Mouse (Mus musculus): ENCODE data around the gene Micall1. TPM values are rescaled to one million over a fixed set of nuclear protein-coding genes. Genes with fewer than 3 reads are reported as not detected.
A peak's percentile ranks its signal among the peaks of the same experiment; 100 is the strongest.

Micall1 gene
- total and polyA plus RNA-seq, 3 experiments: 1.7 to 8.9 (median 6.7) TPM

- TF ChIP-seq MAFK (IDR thresholded peaks at IDR 0.05; ENCODE audit: insufficient replicate concordance, low read length) (no peak), NELFE (IDR thresholded peaks at IDR 0.05; ENCODE audit: low read depth, low read length) (no peak; the same call in 1 of the 2 replicates), RCOR1 (conservative IDR thresholded peaks at IDR 0.05; ENCODE audit: low read depth, low read length) (no peak), SIN3A (IDR thresholded peaks at IDR 0.05; ENCODE audit: low read length) (no peak), ELF1 (IDR thresholded peaks at IDR 0.05; ENCODE audit: low read depth, low read length) (no peak; the same call in 1 of the 2 replicates), ZKSCAN1 (IDR thresholded peaks at IDR 0.05; ENCODE audit: borderline replicate concordance, low read depth, low read length) (no peak), SMC3 (IDR thresholded peaks at IDR 0.05; ENCODE audit: low read depth, low read length) (no peak), POLR2A (IDR thresholded peaks at IDR 0.05; ENCODE audit: low read depth, low read length) (peak; percentile 44; the same call in 1 of the 2 replicates), EP300 (IDR thresholded peaks at IDR 0.05; ENCODE audit: low read length) (no peak), BHLHE40 (IDR thresholded peaks at IDR 0.05; ENCODE audit: low read depth, low read length) (0 out of 2 replicates have a peak, but pooled peaks have one; percentile 7), GABPA (IDR thresholded peaks at IDR 0.05; ENCODE audit: insufficient replicate concordance, low read depth, low read length) (no peak), TCF12 (IDR thresholded peaks at IDR 0.05; ENCODE audit: low read depth, low read length) (peak; percentile 58; the same call in 1 of the 2 replicates), IRF4 (IDR thresholded peaks at IDR 0.05; ENCODE audit: low read depth, low read length) (0 out of 2 replicates have a peak, but pooled peaks have one; percentile 41), UBTF (IDR thresholded peaks at IDR 0.05; ENCODE audit: low read depth, low read length) (no peak), MXI1 (IDR thresholded peaks at IDR 0.05; ENCODE audit: low read depth, low read length) (no peak), RAD21 (IDR thresholded peaks at IDR 0.05; ENCODE audit: low read depth, low read length) (no peak), PAX5 (IDR thresholded peaks at IDR 0.05; ENCODE audit: low read length) (no peak), JUND (conservative IDR thresholded peaks at IDR 0.05; ENCODE audit: low read depth, low read length) (no peak), MAX (IDR thresholded peaks at IDR 0.05; ENCODE audit: low read length) (no peak), CHD2 (IDR thresholded peaks at IDR 0.05; ENCODE audit: low read length) (no peak), MYC (IDR thresholded peaks at IDR 0.05; ENCODE audit: low read depth, low read length) (no peak), E2F4 (IDR thresholded peaks at IDR 0.05; ENCODE audit: insufficient replicate concordance, low read depth, low read length) (no peak), POLR2AphosphoS2 (IDR thresholded peaks at IDR 0.05; ENCODE audit: low read depth, low read length) (no peak), ZNF384 (IDR thresholded peaks at IDR 0.05; ENCODE audit: low read depth, low read length) (no peak), USF2 (conservative IDR thresholded peaks at IDR 0.05; ENCODE audit: low read depth, low read length) (no peak), NRF1 (IDR thresholded peaks at IDR 0.05; ENCODE audit: low read depth, low read length) (no peak), CTCF (conservative IDR thresholded peaks at IDR 0.05 in 1 of 2, IDR thresholded peaks at IDR 0.05 in 1 of 2; ENCODE audit: low read depth in 2 of 2, low read length in 2 of 2) (no peak), MAZ (IDR thresholded peaks at IDR 0.05; ENCODE audit: low read depth, low read length) (no peak), ZC3H11A (IDR thresholded peaks at IDR 0.05; ENCODE audit: low read depth, low read length) (no peak), JUN (IDR thresholded peaks at IDR 0.05; ENCODE audit: insufficient read depth, low read depth, low read length) (no peak), HCFC1 (IDR thresholded peaks at IDR 0.05; ENCODE audit: low read depth, low read length) (no peak; the same call in 1 of the 2 replicates), CHD1 (IDR thresholded peaks at IDR 0.05; ENCODE audit: low read depth, low read length) (no peak), KAT2A (IDR thresholded peaks at IDR 0.05; ENCODE audit: insufficient replicate concordance, low read length) (no peak), USF1 (IDR thresholded peaks at IDR 0.05; ENCODE audit: low read depth, low read length) (no peak), TBP (conservative IDR thresholded peaks at IDR 0.05; ENCODE audit: low read depth, low read length) (no peak), ZMIZ1 (IDR thresholded peaks at IDR 0.05; ENCODE audit: low read depth, low read length) (no peak), ETS1 (conservative IDR thresholded peaks at IDR 0.05; ENCODE audit: low read depth, low read length) (no peak), MEF2A (IDR thresholded peaks at IDR 0.05; ENCODE audit: borderline replicate concordance, low read depth, low read length) (peak; percentile 18; the same call in 1 of the 2 replicates)
- peak overlapping the region in 1 of 3 experiments; percentile 16 for H3K4me3 ChIP-seq (replicated peaks in 1 of 3; ENCODE audit: low read depth in 2 of 3, low read length in 2 of 3, poor library complexity in 1 of 3)
- H3K4me2 ChIP-seq (ENCODE audit: insufficient read depth, low read depth, poor library complexity, severe bottlenecking): peak overlapping the region; percentile 32; the same call in 1 of the 2 replicates
- dilution Hi-C loops (cut with MboI; ENCODE audit: extremely low pct_ligation_motif_present, extremely low pct_unique_long_range_greater_than_20kb, low sequenced_read_pairs) (no loop called here), in situ Hi-C loops (cut with MboI; ENCODE audit: low pct_ligation_motif_present, low pct_unique_long_range_greater_than_20kb, low sequenced_read_pairs) (no loop called here)
- H3K4me1 ChIP-seq (ENCODE audit: control insufficient read depth in 1 of 2, insufficient read depth in 2 of 2): peaks cover 22 to 63% of the 10 kb centered on the region in 2 experiments
- peak; percentile 80 for DNase-seq (ENCODE audit: extremely low read depth)
- H3K9me3 ChIP-seq (replicated peaks; ENCODE audit: low read length): peaks cover 9% of the 10 kb centered on the region
- peaks cover 17% of the 10 kb centered on the region for H3K79me2 ChIP-seq (replicated peaks; ENCODE audit: control insufficient read depth, extremely low read depth, insufficient read depth, poor library complexity, severe bottlenecking)
- H3K27me3 ChIP-seq (replicated peaks): no peaks in the 10 kb centered on the region
- H3K27ac ChIP-seq (ENCODE audit: insufficient read depth, low read depth): peak overlapping the region; percentile 45
- peaks cover 8 to 10% of the 10 kb centered on the region in 2 experiments for H3K36me3 ChIP-seq (replicated peaks in 1 of 2; ENCODE audit: control insufficient read depth in 1 of 2, insufficient read depth in 1 of 2, low read length in 1 of 2)
- peak overlapping the region; percentile 4; the same call in 1 of the 2 replicates for H3K9ac ChIP-seq (ENCODE audit: insufficient read depth, low read depth)
Observed at GRCm38 (mm10) chr15:79065086-79065770, 43.5 kb upstream of the Micall1 start.

Data from CH12.LX (cell line).